Mouse (Mus musculus) CH12.LX (cell line): ENCODE results near the gene Cdh4. TPM values are rescaled to one million over a fixed set of nuclear protein-coding genes. Genes with fewer than 3 reads are reported as not detected.

ENCODE experiments used
- DNase-seq: peaks from one replicate; pipeline ENCODE4 v3.0.0-alpha.2; 2013; ENCODE audit errors: extremely low read depth
- H3K27ac ChIP-seq: 2 replicates; pipeline ENCODE4 v1.5.1; 2012; ENCODE audit warnings: low read depth, mild to moderate bottlenecking, control low read depth, moderate library complexity; ENCODE audit not compliant: insufficient read depth
- H3K27me3 ChIP-seq: replicated peaks from 2 replicates; pipeline ENCODE3; 2012; ENCODE audit warnings: inconsistent platforms
- H3K36me3 ChIP-seq, 2 experiments: replicated peaks in 1 of 2; 2 replicates each; pipeline versions ENCODE3 to v1.6.1; 2012; ENCODE audit warnings: inconsistent platforms in 1 of 2, low read length in 1 of 2, mild to moderate bottlenecking in 1 of 2, mixed read lengths in 1 of 2, moderate library complexity in 1 of 2; ENCODE audit not compliant: control insufficient read depth in 1 of 2, insufficient read depth in 1 of 2
- H3K4me1 ChIP-seq, 2 experiments: 2 replicates each; pipeline ENCODE4 v1.6.1; 2012; ENCODE audit warnings: inconsistent platforms in 1 of 2, moderate library complexity in 1 of 2; ENCODE audit not compliant: insufficient read depth in 2 of 2, control insufficient read depth in 1 of 2
- H3K4me2 ChIP-seq: 2 replicates; pipeline ENCODE4 v1.6.1; 2012; ENCODE audit warnings: low read depth, mild to moderate bottlenecking, control low read depth; ENCODE audit not compliant: poor library complexity, insufficient read depth, severe bottlenecking
- H3K4me3 ChIP-seq, 3 experiments: fragments of 150-350 bp in 1 of 3; sonication (generic) in 1 of 3; replicated peaks in 1 of 3; 2 replicates each; pipeline versions ENCODE3 to v1.5.1; 2011 to 2012; ENCODE audit warnings: low read depth in 2 of 3, low read length in 2 of 3, mild to moderate bottlenecking in 2 of 3, moderate library complexity in 2 of 3, control low read depth in 1 of 3, improper control_type of control experiment in 1 of 3, inconsistent platforms in 1 of 3, mixed read lengths in 1 of 3; ENCODE audit not compliant: poor library complexity in 1 of 3
- H3K79me2 ChIP-seq: replicated peaks from 2 replicates; pipeline ENCODE4 v1.6.1; 2012; ENCODE audit warnings: mild to moderate bottlenecking, moderate library complexity; ENCODE audit not compliant: control insufficient read depth, poor library complexity, insufficient read depth, severe bottlenecking; ENCODE audit errors: extremely low read depth
- H3K9ac ChIP-seq: 2 replicates; pipeline ENCODE4 v1.6.1; 2012; ENCODE audit warnings: low read depth, mild to moderate bottlenecking, control low read depth, moderate library complexity; ENCODE audit not compliant: insufficient read depth
- H3K9me3 ChIP-seq: replicated peaks from 2 replicates; pipeline ENCODE3; 2012; ENCODE audit warnings: low read length, inconsistent platforms, mixed read lengths
- BHLHE40 ChIP-seq: IDR thresholded peaks from 2 replicates; pipeline ENCODE4 v1.6.1; 2011; ENCODE audit warnings: mild to moderate bottlenecking, low read depth, low read length, improper control_type of control experiment
- CHD1 ChIP-seq: IDR thresholded peaks from 2 replicates; pipeline ENCODE4 v1.6.1; 2012; ENCODE audit warnings: low read depth, low read length, improper control_type of control experiment, inconsistent platforms
- ELF1 ChIP-seq: IDR thresholded peaks from 2 replicates; pipeline ENCODE4 v1.6.1; 2014; ENCODE audit warnings: low read depth, mild to moderate bottlenecking, inconsistent platforms, low read length, improper control_type of control experiment
- ETS1 ChIP-seq: conservative IDR thresholded peaks from 2 replicates; pipeline ENCODE4 v1.6.1; 2012; ENCODE audit warnings: low read depth, mild to moderate bottlenecking, inconsistent platforms, low read length, improper control_type of control experiment, moderate library complexity
- IRF4 ChIP-seq: IDR thresholded peaks from 2 replicates; pipeline ENCODE4 v1.6.1; 2014; ENCODE audit warnings: low read depth, mild to moderate bottlenecking, inconsistent platforms, low read length, improper control_type of control experiment
- KAT2A ChIP-seq: IDR thresholded peaks from 2 replicates; pipeline ENCODE4 v1.6.1; 2012; ENCODE audit warnings: low read length, improper control_type of control experiment, inconsistent platforms; ENCODE audit not compliant: insufficient replicate concordance
- MAFK ChIP-seq: IDR thresholded peaks from 2 replicates; pipeline ENCODE4 v1.6.1; 2011; ENCODE audit warnings: low read length, improper control_type of control experiment; ENCODE audit not compliant: insufficient replicate concordance
- POLR2A ChIP-seq: IDR thresholded peaks from 2 replicates; pipeline ENCODE4 v1.6.1; 2011; ENCODE audit warnings: low read depth, mild to moderate bottlenecking, improper control_type of control experiment, low read length
- POLR2AphosphoS2 ChIP-seq: IDR thresholded peaks from 2 replicates; pipeline ENCODE4 v1.6.1; 2011; ENCODE audit warnings: low read depth, low read length, improper control_type of control experiment
- SIN3A ChIP-seq: IDR thresholded peaks from 2 replicates; pipeline ENCODE4 v1.6.1; 2012; ENCODE audit warnings: low read length, improper control_type of control experiment, inconsistent platforms
- SMC3 ChIP-seq: IDR thresholded peaks from 2 replicates; pipeline ENCODE4 v1.6.1; 2011; ENCODE audit warnings: low read depth, low read length, improper control_type of control experiment
- TBP ChIP-seq: conservative IDR thresholded peaks from 2 replicates; pipeline ENCODE4 v1.6.1; 2011; ENCODE audit warnings: low read depth, low read length, improper control_type of control experiment
- TCF12 ChIP-seq: IDR thresholded peaks from 2 replicates; pipeline ENCODE4 v1.6.1; 2014; ENCODE audit warnings: low read depth, mild to moderate bottlenecking, inconsistent platforms, low read length, improper control_type of control experiment
- USF1 ChIP-seq: IDR thresholded peaks from 2 replicates; pipeline ENCODE4 v1.6.1; 2014; ENCODE audit warnings: low read depth, mild to moderate bottlenecking, inconsistent platforms, low read length, improper control_type of control experiment
- USF2 ChIP-seq: conservative IDR thresholded peaks from 2 replicates; pipeline ENCODE4 v1.6.1; 2011; ENCODE audit warnings: low read depth, low read length, improper control_type of control experiment
- ZKSCAN1 ChIP-seq: IDR thresholded peaks from 2 replicates; pipeline ENCODE4 v1.6.1; 2012; ENCODE audit warnings: low read depth, inconsistent platforms, low read length, improper control_type of control experiment, borderline replicate concordance
- ZMIZ1 ChIP-seq: IDR thresholded peaks from 2 replicates; pipeline ENCODE4 v1.6.1; 2012; ENCODE audit warnings: low read depth, mild to moderate bottlenecking, inconsistent platforms, low read length, improper control_type of control experiment
- dilution Hi-C: fragments of 300-500 bp; cut with MboI; formaldehyde crosslinking; loops from 2 replicates; pipeline ENCODE4 v1.14.3; 2020; ENCODE audit warnings: low sequenced_read_pairs; ENCODE audit not compliant: extremely low pct_unique_long_range_greater_than_20kb, extremely low pct_ligation_motif_present
- in situ Hi-C: fragments of 300-500 bp; cut with MboI; formaldehyde crosslinking; loops from 3 replicates; pipeline ENCODE4 v1.14.3; 2019; ENCODE audit warnings: low sequenced_read_pairs, low pct_ligation_motif_present, low pct_unique_long_range_greater_than_20kb, mixed read lengths
- polyA plus RNA-seq: library from polyadenylated mRNA; unstranded; fragments of >175 nt; gene quantifications from 2 replicates; pipeline ENCODE4 v1.2.1, GENCODE M21; 2012; ENCODE audit warnings: low read depth; ENCODE audit not compliant: insufficient read length
- total RNA-seq, 2 experiments: library from RNA; depleted of rRNA; stranded (reverse); fragments of 300-350 nt in 1 of 2; fragments of >200 nt in 1 of 2; gene quantifications; 2 replicates each; pipeline ENCODE4 v1.2.3; 2012 to 2014

Gene Cdh4
- total and polyA plus RNA-seq, 3 experiments, result not detected

DNA sequence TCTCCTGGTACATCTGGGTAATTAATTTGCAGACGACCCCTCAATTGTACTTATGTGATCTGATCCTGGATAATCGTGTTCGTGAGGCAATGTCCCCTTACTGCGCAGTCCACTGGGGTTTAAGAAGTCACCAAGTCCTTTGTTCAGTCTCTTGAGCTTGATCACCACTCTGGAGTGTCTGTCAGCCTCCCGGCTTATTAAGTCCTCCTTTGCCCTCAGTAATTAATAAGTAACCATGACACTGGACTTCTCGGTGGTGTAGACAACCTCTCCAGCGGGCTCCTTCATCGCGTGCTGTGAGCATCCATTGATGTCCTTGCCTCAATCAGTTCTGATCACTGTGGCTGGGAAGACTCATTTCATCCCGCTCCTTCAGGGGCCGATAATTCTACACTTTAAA, 28.0 kb upstream of the Cdh4 start:
- H3K79me2 ChIP-seq, result no peaks in the 10 kb centered on the region
- in situ Hi-C loops, result no loop called here
- no peaks in the 10 kb centered on the region for H3K27me3 ChIP-seq
- H3K9ac ChIP-seq, result no peak overlapping the region
- no peak overlapping the region for H3K4me2 ChIP-seq
- dilution Hi-C loops, result no loop called here
- H3K4me3 ChIP-seq, result no peak overlapping the region
- TF ChIP-seq ZKSCAN1 (no peak), KAT2A (no peak), BHLHE40 (no peak), ELF1 (no peak), ETS1 (no peak)
- TF ChIP-seq, all 38 proteins: peak for 0
- DNase-seq, result no peak
- H3K9me3 ChIP-seq, result peaks cover 81% of the 10 kb centered on the region
- H3K36me3 ChIP-seq, result no peaks in the 10 kb centered on the region
- H3K4me1 ChIP-seq, result no peaks in the 10 kb centered on the region
- H3K27ac ChIP-seq, result no peak overlapping the region

DNA sequence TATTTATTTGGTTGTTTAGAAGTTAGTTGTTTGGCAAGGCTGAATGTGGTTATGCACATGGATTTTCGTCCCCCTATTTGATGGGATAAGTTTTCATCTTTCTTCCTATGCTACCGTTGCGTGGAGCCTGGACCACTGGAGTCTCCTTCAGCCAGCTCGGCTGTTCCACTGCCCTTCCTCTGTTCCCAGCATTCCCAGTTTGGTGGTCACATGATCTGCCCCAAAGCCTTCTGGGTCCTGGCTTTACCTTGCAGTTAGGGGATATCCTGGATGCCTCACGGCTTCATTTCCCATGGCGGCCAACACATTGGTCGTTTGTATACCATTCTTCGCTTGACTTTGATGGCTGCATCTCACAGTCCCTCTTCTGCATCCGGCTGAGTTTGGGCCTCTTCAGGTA, 27.5 kb upstream of the Cdh4 start:
- in situ Hi-C loops (no loop called here), dilution Hi-C loops (no loop called here)
- Histone ChIP-seq H3K4me3 (no peak overlapping the region), H3K79me2 (no peaks in the 10 kb centered on the region), H3K27me3 (no peaks in the 10 kb centered on the region), H3K4me2 (no peak overlapping the region), H3K4me1 (no peaks in the 10 kb centered on the region), H3K27ac (no peak overlapping the region), H3K9ac (no peak overlapping the region), H3K9me3 (peaks cover 81% of the 10 kb centered on the region), H3K36me3 (no peaks in the 10 kb centered on the region)
- TF ChIP-seq IRF4, result no peak
- no peak for TF ChIP-seq ZMIZ1
- TF ChIP-seq POLR2AphosphoS2, result no peak
- TF ChIP-seq POLR2A, result no peak
- TF ChIP-seq SIN3A, result no peak
- no peak for TF ChIP-seq KAT2A
- TF ChIP-seq TCF12, result no peak
- DNase-seq, result no peak

DNA sequence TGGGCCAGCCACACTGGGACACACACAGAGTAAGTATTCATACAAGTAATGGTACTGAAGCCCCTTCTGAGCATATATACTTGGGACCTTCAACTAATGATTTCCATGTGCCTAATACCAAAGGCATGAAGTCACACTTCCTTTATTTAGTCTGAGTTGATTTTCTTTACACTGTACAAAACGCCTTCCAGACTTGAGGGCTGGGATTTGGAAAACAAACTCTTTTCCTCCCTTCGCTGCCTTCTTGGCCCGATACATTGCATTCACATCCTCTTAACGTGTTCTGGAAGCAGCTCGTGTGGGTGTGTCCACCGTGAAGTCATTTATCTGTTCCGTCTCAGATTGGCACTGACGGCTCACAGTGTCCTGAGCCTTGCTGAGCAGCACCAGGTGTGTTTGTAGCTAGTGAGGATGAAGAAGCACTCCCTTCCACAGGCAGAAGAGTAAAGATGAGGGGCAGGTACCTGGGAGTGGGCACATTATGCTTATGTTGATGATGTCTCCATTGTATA, 26.3 kb upstream of the Cdh4 start:
- Histone ChIP-seq H3K4me3 (no peak overlapping the region), H3K4me2 (no peak overlapping the region), H3K27me3 (no peaks in the 10 kb centered on the region), H3K79me2 (no peaks in the 10 kb centered on the region), H3K9ac (no peak overlapping the region), H3K4me1 (no peaks in the 10 kb centered on the region), H3K9me3 (peaks cover 83% of the 10 kb centered on the region), H3K36me3 (no peaks in the 10 kb centered on the region), H3K27ac (no peak overlapping the region)
- TF ChIP-seq ZKSCAN1 (no peak), USF2 (no peak), CHD1 (no peak), POLR2A (no peak), IRF4 (no peak), MAFK (no peak), USF1 (no peak), SMC3 (no peak), TBP (no peak), POLR2AphosphoS2 (no peak)
- in situ Hi-C loops, result no loop called here
- DNase-seq, result no peak
- dilution Hi-C loops, result no loop called here
